Mouse (Mus musculus): ENCODE measurements around the gene Enah.

The Enah gene

DNA sequence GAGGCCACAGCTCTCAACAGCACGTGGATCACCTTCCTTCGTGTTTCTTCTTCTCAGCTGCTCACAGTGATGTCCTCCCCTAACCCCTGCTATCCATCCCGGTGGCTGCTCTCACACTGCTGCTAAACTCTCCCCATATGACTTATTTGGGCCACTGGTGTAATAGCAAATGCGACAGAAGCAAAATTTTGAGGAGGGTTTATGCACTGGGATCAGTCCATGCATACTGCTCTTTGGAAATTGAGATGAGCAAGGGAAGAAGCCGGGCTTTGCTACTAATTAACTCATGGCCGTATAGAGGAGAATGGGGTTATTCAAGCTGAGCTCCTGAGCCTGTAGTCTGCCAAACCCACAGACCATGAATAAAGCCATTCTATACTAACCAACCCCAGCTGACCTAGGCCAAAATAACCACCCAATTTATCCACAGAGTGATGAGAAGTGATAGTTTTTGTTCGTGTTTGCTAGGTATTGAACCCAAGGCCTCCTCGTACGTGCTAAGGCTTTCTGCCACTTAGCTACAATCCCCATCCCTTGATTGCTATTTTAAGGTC lies 7.7 kb upstream of the Enah start:
- no peak for DNase-seq (ENCODE audit: low spot score)

DNA sequence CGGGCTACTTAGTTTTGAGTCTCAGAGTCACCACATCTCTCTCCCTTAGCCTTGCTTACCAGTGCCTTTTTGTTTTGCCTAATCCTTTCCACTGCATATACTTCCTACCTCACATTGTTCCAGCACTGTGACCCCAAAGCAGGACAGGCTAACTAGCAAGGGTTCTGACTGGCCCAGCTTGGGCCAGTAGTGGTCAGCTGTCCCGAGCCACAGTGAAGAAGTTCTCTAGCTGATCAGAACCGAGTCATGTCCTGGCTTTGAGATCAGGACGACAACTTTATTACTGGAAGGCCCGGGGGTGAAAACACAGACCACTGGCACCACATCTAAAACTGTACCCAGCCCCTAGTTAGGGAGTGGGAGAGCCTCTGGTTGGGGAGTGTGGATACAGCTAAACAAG lies 7.0 kb upstream of the Enah start:
- DNase-seq (ENCODE audit: low spot score), result no peak

DNA sequence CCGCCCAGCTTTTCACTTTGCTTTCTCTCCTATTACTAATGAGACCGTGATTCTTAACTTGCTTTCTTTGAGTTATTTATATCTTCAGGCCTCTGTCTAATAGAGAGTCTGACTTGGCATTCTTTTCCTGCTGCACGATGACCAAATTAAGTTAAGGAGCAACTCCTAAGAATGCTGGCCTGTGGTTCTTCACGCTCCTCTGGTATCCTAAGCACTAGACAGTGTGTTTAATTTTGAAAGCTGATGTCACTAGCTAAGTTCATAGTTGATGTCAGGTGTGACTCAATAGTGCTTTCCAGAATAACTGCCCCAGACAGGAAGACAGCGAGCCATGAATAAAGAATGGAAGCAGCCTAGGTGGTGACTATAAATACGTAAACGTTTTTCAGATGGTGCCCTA lies 6.3 kb upstream of the Enah start:
- DNase-seq (ENCODE audit: low spot score), result no peak

DNA sequence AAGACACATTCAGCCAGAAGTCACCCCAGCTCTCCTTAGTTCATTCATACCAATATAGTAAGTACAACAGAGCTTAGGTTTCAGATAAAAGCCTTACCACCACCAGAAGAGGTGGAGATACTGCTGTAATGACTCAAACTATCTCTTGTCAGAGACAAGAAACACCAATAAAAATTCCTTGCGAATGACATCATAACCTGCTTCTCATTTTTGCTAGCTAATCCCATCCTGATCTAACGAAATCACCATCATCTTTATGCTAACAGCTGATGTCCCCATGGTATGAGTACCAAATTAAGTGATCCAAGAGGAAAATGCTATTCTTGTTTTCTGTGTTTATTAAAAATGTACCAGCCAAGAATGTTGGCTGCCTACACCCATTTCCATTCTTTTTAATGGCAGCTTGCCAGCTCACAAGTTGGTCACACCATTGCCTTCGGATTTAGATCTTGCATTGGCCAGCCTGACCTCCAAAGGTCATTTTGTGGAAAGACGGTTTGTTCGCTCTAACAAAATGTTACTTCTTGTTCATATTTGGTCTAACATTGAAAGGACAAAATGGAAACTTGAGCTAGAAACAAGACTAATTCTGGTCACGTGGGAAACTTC lies 2.0 kb upstream of the Enah start:
- no peak for DNase-seq (ENCODE audit: low spot score)

DNA sequence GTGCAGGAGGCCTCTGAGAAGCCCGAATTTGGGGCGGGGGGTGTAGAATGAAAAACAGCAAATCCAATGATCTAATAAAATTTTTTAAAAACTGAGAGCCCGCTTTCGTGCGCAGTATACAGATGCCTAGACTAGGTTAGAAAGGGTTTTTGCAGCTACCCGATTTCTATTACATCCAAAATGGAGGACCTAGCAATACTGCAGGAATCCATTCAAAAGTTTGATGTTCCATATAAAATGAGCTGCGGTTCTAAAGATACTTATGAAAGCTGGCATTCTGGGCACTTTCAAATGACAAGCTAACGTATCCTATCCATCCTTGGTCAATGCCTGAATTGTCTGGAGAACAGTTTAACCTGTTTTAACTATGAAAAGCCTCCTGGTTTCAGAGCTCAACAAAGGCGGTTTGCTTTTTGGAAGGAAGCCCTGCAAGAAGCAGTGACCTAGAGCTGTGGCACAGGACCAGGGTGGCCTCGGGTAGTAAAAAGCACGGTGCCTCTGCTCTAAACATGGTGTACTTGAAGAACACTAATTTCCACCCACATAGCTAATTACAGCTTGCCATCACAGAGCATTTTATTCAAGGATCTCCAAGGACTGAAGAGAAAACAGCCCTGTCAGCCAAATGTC lies 1.2 kb upstream of the Enah start:
- peak; percentile 36 for DNase-seq (ENCODE audit: low spot score)

DNA sequence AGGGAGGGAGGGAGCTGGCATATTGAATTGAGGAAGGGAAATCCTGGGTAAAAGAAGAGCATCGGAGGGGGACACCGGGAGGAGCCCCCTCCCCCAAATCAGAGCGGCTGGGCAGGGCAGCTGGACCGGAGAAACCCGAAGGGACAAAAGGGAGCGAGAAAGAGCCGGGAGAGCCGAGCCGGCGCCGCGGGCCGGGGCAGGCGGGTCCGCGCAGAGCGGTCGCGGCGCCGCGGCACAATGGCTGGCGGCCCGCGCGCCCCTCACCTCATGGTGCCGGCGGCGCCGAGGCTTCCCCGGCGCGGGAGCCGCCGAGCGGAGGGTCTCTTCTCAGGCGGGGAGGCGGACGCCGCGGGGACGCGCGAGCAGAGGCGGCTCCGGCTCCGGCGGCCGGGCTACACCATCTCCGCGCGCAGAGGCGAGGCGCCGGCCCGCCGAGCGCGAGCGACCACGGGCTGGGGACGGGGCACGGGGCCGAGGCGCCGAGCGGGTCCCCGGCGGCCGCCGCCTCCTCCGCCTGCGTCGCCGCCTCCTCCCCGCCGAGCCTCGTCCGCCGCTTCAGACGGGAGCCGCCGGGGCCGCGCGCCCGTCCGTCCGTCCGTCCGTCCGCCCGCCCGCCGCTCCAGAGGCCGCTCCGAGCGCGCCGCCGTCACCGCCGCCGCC lies 394 bp downstream of the Enah start:
- DNase-seq (ENCODE audit: low spot score), result no peak

DNA sequence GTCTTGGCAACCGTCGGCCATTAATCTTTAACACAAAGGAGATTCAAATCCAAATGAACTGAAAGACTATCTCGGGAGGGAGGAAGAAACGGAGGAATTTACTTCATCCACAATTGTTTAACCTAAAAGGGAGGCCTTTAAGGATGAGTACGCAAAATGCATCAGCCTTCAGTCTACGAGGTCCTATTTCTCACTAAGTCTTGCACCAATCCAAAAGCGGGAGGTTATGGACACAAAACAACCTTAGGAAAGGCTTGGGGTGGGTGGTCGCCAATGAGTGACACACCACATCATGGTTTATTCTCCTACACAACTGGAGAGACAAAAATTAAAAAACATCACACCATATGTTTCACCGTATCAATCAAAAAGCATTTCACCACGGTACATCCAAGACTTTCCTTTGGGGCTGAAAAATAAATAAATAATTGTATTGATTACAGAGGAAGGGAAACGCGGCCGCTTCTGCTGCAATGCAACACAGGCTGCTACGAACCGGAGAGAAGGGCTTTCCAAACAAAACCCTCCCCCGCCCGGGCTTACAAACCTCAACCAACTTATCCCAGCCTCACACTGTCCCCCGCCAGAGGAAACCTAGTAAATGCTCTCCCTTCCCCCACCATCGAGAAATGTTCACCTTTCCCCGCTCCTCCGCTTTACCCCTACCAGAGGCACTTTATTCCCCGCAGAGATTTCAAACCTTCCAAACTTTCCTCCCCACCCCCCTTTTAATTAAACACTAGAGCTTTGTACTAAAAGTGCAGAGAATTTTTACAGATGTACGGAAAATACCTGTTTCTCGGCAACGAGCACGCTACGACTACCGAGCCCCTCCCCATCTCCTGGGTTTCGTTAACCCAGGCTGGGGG lies 1.2 kb downstream of the Enah start:
- DNase-seq (ENCODE audit: low spot score), result peak; percentile 41

DNA sequence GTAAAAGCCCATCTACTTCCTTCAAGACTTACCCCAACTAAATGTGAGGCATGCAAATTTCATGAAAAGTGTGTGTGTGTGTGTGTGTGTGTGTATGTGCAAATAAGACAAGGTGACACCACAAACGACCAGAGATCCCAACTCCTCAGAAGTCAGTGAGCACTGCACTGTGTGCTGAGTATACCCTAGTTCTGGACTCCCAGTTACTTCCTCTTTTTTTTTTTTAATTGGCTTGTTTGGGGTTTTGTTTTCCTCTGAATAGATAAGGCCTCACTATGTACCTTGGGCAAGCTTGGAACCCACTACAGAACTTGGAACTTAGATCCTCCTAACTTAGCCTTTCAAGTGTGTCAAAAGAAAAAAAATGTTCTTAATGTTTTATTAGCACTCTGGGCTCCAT lies 14.0 kb downstream of the Enah start:
- no peak for DNase-seq (ENCODE audit: low spot score)

DNA sequence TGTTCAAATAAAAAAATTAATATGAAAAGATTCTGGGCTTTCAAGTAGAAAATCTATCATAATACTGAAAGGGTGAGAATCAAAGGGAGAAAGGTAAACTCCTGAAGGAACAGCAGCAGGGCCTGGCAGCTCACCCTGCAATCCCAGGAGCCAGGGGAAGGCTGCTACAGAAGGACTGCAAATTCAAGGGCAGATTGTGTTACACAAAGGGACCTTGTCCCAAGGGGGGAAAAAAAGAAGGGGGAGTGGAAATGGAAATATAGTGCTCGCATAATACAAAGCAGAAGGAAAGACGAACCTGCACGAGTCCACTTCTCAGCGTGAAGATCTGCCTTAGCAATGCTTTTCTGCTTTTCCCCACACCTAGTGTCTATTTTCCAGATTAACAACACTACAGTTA lies 21.1 kb downstream of the Enah start:
- no peak for DNase-seq (ENCODE audit: low spot score)

DNA sequence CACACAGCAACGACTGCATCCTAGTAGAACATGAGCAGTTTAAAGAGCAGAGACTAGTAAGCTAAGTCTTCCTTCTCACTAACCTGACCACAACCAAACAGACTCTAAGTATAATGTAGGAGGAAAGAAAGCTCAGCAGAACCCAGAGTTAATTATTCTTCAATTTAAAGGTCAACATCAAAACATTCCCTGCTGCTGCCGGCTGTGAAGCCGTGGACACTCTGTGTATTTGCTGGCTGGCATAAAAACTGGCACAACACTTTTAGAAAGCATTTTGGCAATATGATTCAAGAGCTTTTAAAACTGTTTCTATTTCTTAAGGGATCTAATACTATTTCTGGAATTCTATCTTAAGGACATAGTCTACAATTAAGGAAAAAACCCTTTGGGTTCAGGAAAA lies 22.0 kb downstream of the Enah start:
- no peak for DNase-seq (ENCODE audit: low spot score)

DNA sequence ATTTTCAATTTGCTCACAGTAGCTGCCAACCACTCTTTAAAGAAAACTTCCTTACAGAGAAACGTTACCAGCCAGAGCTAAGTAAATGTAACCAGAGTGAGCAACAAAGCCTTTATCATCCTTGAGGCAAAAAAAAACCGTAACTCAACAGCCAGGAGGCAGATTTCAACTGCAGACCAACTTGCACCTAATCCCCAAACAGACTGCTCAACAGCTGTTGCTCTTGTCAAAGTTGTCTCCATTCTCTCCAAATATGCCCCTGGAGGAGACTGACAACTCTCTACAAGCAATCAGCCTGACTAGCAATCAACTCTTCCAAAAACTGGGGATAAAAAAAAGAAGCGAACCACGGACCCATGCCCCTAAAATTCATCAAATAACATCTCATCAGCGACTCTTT lies 26.2 kb downstream of the Enah start:
- no peak for DNase-seq (ENCODE audit: low spot score)

DNA sequence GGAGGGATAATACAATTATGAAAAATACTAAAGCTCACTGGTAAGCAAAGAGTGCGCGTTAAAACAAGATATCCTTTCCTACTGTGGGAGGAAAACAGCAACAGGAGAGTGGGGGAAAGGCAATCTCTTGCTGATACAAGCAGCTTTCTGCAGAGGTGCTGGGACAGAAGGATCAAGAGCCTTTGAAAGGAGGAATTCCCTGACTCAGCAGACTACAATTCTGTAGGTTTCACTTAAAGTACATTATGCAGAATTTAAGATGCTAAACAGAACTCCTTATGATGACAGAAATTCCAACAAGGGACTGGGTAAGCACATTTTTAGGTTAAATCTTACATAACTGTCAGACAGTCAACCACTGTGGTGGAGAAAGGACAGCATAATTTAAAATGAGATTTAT lies 31.4 kb downstream of the Enah start:
- DNase-seq (ENCODE audit: low spot score), result no peak

DNA sequence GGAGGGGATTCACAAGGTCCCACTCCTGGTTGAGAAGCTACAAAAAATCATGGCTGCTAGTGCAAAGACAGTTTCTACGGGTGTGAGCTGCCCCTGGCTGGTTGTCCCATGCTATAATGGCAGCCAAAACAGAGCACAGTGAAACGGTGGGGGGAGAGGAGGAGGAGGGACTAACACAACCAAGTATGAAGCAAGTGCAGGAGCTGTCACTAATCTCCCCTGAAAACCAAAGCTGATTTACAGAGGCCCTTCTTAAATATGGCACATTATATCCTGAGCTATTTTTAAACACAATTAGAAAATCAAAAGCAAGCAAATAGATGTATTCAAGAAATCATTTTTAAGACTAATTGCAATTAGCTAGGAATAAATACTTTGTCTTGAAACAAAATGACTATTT lies 32.6 kb downstream of the Enah start:
- no peak for DNase-seq (ENCODE audit: low spot score)

DNA sequence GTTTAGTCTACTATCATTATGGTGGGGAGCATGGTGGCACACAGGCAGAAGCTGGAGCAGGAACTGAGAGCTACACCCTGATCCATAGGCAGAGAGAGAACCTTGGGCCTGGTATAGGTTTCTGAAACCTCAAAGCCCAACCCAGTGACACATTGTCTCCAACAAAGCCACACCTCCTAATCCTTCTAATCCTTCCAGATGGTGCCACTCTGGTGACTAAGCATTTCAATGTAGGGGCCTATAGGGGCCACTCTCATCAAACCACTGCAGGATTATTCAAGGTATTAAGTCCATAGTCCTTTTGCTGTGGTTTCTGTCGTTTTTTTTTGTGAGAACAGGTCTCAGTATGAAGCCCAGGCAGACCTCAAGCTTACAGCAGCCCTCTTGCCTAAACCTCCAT lies 33.9 kb downstream of the Enah start:
- DNase-seq (ENCODE audit: low spot score), result no peak

DNA sequence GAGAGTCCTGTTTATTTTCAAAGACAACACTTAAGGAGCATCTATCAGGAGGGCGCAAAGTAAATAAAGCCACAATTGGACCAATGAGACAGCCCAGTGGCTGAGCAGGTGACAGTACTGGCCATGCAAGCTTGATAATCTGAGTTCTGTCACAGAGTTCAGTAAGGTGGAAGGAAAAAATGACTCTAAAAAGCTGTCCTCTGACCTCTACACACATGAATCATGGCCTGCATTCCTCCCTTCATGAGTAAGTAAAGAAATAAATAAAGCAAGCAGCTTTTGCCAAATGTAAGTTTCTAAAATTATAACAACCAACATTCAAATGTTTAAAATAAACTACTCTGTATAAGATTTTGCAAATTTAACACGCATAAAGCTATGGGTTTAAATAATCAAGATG lies 35.0 kb downstream of the Enah start:
- DNase-seq (ENCODE audit: low spot score), result no peak

DNA sequence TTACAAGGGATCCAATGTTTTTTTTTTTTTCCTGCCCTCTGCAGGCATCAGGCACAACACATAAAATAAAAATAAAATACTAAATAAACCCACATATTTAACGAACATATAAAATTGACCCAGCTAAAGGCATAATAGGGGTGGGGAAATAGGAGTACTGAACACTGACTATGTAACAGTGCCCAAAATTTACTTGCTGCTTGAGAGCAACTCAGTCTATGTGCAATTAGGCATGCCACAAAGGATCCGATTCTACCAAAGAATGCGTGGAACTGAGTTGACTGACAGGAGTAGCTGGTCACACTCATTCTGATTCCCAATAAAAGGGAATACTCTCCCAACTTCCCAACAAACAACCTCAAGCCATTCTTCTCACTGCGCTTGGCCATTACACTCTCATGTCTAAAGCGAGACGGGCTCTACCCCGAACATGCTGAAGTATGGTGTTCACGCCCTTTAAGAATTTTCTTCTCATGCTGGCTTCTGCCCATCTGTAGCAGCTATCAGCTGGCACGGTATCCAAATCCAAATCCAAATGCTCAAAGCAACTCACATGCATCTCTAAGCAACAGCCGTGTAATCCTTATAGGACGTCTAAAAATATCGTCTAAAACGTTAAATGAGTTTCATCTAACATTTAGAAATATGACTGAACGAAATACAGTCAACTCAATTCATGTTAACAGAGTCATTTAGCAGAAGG lies 39.6 kb downstream of the Enah start:
- DNase-seq (ENCODE audit: low spot score), result no peak

DNA sequence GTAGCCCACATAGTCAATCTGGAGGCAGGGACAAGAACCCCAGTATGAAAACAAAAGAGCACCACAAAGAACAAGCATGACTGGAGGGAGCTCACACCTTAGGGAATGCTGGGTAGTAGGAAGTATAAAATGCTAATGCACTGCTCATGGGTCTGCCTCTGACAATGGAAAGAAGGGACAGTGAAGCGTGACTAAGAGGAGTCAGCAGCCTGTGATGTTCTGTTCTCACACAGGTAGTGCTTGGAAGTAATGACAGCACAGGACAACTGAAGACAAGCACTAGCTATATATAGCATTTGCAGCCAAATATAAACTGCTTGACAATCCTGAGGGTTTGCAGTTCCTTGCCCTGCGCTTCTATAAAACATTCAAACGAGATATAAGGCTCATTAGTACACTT lies 44.3 kb downstream of the Enah start:
- no peak for DNase-seq (ENCODE audit: low spot score)

DNA sequence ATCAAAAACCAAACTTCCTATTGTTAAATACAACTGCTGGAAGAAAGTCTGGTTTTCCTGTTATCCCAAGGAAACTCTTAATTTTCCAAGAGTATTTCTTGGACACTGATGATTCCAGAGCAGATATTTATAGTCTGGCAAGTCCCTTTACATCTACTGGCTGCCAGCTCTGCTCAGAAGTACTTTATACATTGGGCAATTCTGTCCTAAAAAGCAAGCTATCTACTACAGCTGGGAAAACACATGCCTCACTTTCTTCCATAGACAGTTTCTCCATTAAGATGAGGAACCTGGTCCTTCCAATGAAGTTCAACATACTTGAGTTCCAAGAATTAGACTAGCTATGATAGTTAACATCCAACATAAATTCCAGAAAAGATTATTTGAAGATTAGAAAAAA lies 44.9 kb downstream of the Enah start:
- no peak for DNase-seq (ENCODE audit: low spot score)

DNA sequence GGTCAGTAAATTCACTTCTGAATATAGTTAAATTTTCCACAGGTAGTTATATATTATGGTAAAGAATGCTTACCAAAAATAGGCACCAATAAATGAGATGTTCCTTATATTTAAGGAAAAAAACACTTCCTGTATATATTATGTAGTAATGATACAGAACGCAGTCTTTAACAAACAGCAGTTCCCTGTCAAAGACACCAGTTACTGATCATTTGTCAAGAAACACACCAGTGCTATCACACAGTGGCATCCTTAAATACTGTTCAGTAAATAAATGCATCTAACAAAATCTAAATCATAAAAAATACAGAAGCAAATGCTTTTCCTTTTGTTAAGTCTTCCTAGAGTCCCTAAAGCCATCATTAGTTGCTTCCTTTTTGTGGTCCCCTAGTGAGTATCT lies 54.5 kb downstream of the Enah start:
- no peak for DNase-seq (ENCODE audit: low spot score)

DNA sequence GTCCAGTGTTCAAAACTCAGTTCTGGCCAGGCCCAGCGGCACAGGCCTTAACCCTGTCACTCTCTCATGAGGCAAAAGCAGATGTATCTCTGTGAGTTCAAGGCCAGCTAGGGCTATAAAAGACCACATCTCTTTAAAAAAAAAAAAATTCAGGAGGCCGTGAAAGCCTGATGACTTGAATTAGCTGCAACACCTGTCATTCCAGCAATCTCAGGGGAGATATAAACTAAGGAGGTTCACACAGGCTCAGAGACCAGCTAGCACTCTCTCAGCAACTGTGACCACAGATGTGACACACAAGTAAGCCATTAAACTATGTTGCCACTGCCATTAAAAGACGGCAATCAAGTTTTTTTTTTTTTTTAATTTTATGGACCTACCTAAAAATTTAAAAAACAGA lies 56.0 kb downstream of the Enah start:
- no peak for DNase-seq (ENCODE audit: low spot score)

DNA sequence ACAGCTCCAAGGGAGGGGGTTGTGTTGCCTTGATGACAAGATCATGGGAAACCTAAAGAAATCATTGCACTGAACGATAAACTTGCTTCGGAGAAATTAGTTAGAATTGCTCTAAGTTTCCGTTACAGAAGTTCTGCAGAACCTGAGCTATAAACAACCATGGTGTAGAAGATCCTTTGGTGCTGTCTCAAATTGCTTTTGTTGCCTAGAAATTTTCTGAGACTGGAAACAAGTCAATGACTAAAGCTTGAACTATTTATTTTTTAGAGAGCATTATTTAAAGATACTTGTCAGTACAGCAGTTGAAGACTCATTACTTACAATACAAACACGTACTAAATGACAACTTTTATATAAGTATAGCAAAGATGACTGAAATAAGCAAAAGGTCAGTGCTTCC lies 56.4 kb downstream of the Enah start:
- DNase-seq (ENCODE audit: low spot score), result no peak

DNA sequence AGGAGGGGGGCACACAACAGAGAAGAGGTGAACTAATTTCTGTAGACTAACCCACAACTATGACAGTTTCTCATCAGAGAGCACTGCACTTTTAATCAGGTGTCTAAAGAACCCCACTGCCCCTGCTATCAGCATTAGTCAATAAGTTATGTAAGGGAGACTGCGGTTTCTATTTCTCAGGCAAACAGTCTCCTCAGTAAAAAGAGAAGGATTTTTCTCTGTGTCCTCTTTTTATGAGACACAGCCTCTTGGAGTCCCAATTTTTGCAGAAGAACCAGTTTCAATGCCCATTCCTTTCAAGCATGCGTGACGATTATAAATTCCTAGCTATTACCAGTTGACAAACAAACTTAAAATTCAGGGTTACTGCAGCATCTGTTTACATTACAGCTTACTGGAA lies 59.4 kb downstream of the Enah start:
- DNase-seq (ENCODE audit: low spot score), result no peak
